Mouse (Mus musculus) ES-E14 (cell line): ENCODE measurements around the gene Ugcg. TPM values are rescaled to one million over a fixed set of nuclear protein-coding genes. Genes with fewer than 3 reads are reported as not detected.

Experiments used
- DNase-seq: peaks from one replicate; pipeline ENCODE4 v3.0.0-alpha.2; 2013; ENCODE audit warnings: low read depth, low spot score
- H3K27ac ChIP-seq: 2 replicates; pipeline ENCODE4 v1.5.1; 2012; ENCODE audit warnings: low read depth, mild to moderate bottlenecking, low read length, moderate library complexity, mixed read lengths; ENCODE audit not compliant: poor library complexity, insufficient read depth, severe bottlenecking
- H3K36me3 ChIP-seq: 2 replicates; pipeline ENCODE4 v1.6.1; 2012; ENCODE audit warnings: mild to moderate bottlenecking, low read length, moderate library complexity, mixed read lengths; ENCODE audit not compliant: control insufficient read depth, poor library complexity, insufficient read depth, severe bottlenecking
- H3K4me1 ChIP-seq, 2 experiments: fragments of 150-350 bp in 1 of 2; sonication (generic) in 1 of 2; 2 replicates each; pipeline ENCODE4 v1.6.1; 2012; ENCODE audit warnings: low read length in 2 of 2, mild to moderate bottlenecking in 1 of 2, mixed read lengths in 1 of 2; ENCODE audit not compliant: control insufficient read depth in 2 of 2, insufficient read depth in 2 of 2, poor library complexity in 1 of 2
- H3K4me3 ChIP-seq, 2 experiments: fragments of 150-350 bp in 1 of 2; sonication (generic) in 1 of 2; 2 replicates each; pipeline ENCODE4 v1.5.1; 2012; ENCODE audit warnings: low read length in 2 of 2, low read depth in 1 of 2, mild to moderate bottlenecking in 1 of 2, mixed read lengths in 1 of 2; ENCODE audit not compliant: insufficient read depth in 1 of 2, poor library complexity in 1 of 2, severe bottlenecking in 1 of 2
- H3K9ac ChIP-seq: 2 replicates; pipeline ENCODE4 v1.6.1; 2012; ENCODE audit warnings: low read depth, mild to moderate bottlenecking, low read length, mixed read lengths; ENCODE audit not compliant: poor library complexity, insufficient read depth, severe bottlenecking
- H3K9me3 ChIP-seq: fragments of 150-350 bp; sonication (generic); 2 replicates; pipeline ENCODE4 v1.6.1; 2012; ENCODE audit warnings: low read depth, mild to moderate bottlenecking, low read length; ENCODE audit not compliant: control insufficient read depth, insufficient read depth
- CHD2 ChIP-seq: IDR thresholded peaks from 2 replicates; pipeline ENCODE4 v1.6.1; 2014; ENCODE audit warnings: mild to moderate bottlenecking, low read depth, low read length, inconsistent platforms
- HCFC1 ChIP-seq: IDR thresholded peaks from 2 replicates; pipeline ENCODE4 v1.6.1; 2012; ENCODE audit warnings: low read length, inconsistent platforms, borderline replicate concordance; ENCODE audit not compliant: insufficient read depth
- MAFK ChIP-seq: IDR thresholded peaks from 2 replicates; pipeline ENCODE4 v1.6.1; 2014; ENCODE audit warnings: mild to moderate bottlenecking, low read depth, low read length, inconsistent platforms; ENCODE audit not compliant: insufficient read depth
- ZC3H11A ChIP-seq: IDR thresholded peaks from 2 replicates; pipeline ENCODE4 v1.6.1; 2012; ENCODE audit warnings: low read depth, mild to moderate bottlenecking, inconsistent platforms, low read length, borderline replicate concordance
- ZNF384 ChIP-seq: IDR thresholded peaks from 2 replicates; pipeline ENCODE4 v1.6.1; 2012; ENCODE audit warnings: low read depth, low read length, inconsistent platforms
- in situ Hi-C, 2 experiments: fragments of 600-800 bp; cut with MboI; formaldehyde crosslinking; loops; one replicate each; pipeline ENCODE4 v1.15.1; 2025; ENCODE audit warnings: low sequenced_read_pairs in 2 of 2, inconsistent platforms in 1 of 2; ENCODE audit not compliant: unreplicated experiment in 2 of 2
- total RNA-seq: library from RNA; depleted of rRNA; stranded (reverse); fragments of 300-350 nt; gene quantifications from 2 replicates; pipeline ENCODE4 v1.2.3, GENCODE M21; 2012; rRNA removed

Ugcg gene
- total RNA-seq, result 40.2 and 56.4 TPM in 2 replicates

- H3K27ac ChIP-seq, result peak within 1 kb of the TSS; percentile 45; the same call in 1 of the 2 replicates
- TF ChIP-seq CHD2 (no peak), HCFC1 (0 out of 2 replicates have a peak, but pooled peaks have one; percentile 51)
- in situ Hi-C loops, result no loop called here
- H3K4me3 ChIP-seq, result peak within 1 kb of the TSS; percentile 96 to 97
- peaks cover 5 to 7% of the 10 kb centered on the region in 2 experiments for H3K4me1 ChIP-seq
- H3K9me3 ChIP-seq, result no peaks in the 10 kb centered on the region
- H3K9ac ChIP-seq, result peak within 1 kb of the TSS; percentile 88
- no peaks in the 10 kb centered on the region for H3K36me3 ChIP-seq
- peak; percentile 35 for DNase-seq
Observed at GRCm38 (mm10) chr4:59188802-59189545, at the start of gene Ugcg. Ugcg (plus strand) TSS chr4:59189257.

- in situ Hi-C loops, result no loop called here
- no peak for DNase-seq
Observed at GRCm38 (mm10) chr4:59149043-59149442, 40.0 kb upstream of the Ugcg start.

GRCm38 (mm10) chr4:59150907-59151306 is 38.1 kb upstream of the Ugcg start:
- no peak for DNase-seq
- TF ChIP-seq CHD2 (no peak), ZNF384 (no peak), ZC3H11A (no peak), HCFC1 (no peak), MAFK (no peak)
- Histone ChIP-seq H3K27ac (no peak overlapping the region), H3K9ac (no peak overlapping the region), H3K9me3 (no peaks in the 10 kb centered on the region), H3K4me3 (no peak overlapping the region), H3K4me1 (no peaks in the 10 kb centered on the region), H3K36me3 (no peaks in the 10 kb centered on the region)
- in situ Hi-C loops, result no loop called here

More at GRCm38 (mm10) chr4:59149043-59149442, 40.0 kb upstream of the Ugcg start:
- no peak overlapping the region for H3K4me3 ChIP-seq
- H3K4me1 ChIP-seq, result no peaks in the 10 kb centered on the region
- H3K27ac ChIP-seq, result no peak overlapping the region
- TF ChIP-seq ZNF384 (no peak), ZC3H11A (no peak), MAFK (no peak), HCFC1 (no peak), CHD2 (no peak)
- H3K36me3 ChIP-seq, result no peaks in the 10 kb centered on the region
- H3K9ac ChIP-seq, result no peak overlapping the region
- H3K9me3 ChIP-seq, result no peaks in the 10 kb centered on the region

GRCm38 (mm10) chr4:59151953-59152352 is 37.1 kb upstream of the Ugcg start:
- in situ Hi-C loops, result no loop called here
- Histone ChIP-seq H3K4me3 (no peak overlapping the region), H3K4me1 (no peaks in the 10 kb centered on the region), H3K27ac (no peak overlapping the region), H3K9me3 (no peaks in the 10 kb centered on the region), H3K9ac (no peak overlapping the region), H3K36me3 (no peaks in the 10 kb centered on the region)
- DNase-seq, result no peak
- no peak for TF ChIP-seq ZNF384
